Mouse (Mus musculus) c-Kit-positive CD71-positive TER-119-negative erythroid progenitor cells, embryonic 14.5 days (primary cell): ENCODE measurements at regions not wholly inside any gene's neighbourhood (a gene's known extent, or its start where the extent isn't known, plus 50 kb on each side); places are given as distances from the start of the nearest gene placed in this dataset.
A peak's percentile ranks its signal among the peaks of the same experiment; 100 is the strongest.

Experiments
- DNase-seq: peaks from one replicate; pipeline ENCODE4 v3.0.0-alpha.2; 2013; ENCODE audit warnings: low read depth

- no peak for DNase-seq
Observed at GRCm38 (mm10) chr4:124175531-124175930, 257.7 kb upstream of the 4930535I16Rik start.

DNA sequence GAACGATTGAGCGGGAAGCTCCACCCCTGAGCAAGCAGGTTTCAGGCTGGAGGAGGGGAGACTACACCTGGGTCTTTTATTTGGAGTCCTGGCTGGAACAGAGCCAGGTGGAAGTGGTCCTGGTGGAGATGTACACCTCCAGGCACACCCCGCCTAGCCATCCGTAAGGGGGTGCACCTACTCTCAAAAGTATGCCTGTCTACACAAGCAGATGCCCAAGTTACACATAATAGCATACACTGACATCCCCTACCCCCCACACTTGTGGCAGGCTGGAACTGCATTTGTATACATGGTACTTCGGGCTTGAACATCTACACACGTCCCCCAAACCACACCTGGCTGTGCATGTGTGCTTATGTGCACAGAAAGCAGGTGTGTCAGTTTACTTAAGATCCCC is 236.8 kb upstream of the 4930535I16Rik start:
- DNase-seq = no peak

DNA sequence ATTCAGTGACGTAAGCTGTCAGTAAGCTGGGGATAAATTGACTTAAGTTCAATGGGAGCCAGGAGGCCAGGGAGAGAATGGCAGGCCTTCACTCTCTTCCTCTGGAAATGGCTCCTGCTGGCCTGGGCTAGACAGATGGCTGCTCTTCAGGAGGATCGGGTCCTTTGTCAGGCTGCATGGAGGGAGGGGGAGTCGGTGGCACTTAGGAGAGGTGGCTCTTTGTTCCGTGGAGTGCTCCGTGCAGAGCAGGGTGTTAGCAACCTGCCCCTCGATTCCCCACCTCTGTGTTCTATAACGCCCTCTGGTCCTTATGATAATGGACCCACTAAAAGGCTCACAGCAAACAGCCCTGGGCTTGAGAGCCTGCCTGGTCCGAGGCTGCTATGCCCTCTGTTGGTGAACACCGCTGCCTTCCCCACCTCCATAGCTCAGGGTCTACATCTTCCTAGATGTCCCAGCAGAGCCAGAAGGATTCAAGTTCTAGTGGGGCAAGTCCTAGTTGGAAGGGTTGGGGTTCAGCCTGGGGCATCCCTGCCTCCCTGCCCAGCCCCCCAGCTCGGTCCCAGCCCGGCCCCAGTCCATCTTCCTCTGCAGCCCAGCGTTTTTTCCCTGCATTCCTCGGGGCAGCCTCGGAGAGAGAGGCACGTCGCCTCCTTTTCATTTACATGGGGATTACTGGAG is 232.1 kb upstream of the 4930535I16Rik start:
- DNase-seq = no peak

GRCm38 (mm10) chr4:124149037-124149436 is 231.2 kb upstream of the 4930535I16Rik start:
- no peak for DNase-seq

GRCm38 (mm10) chr4:124147276-124147675 is 229.5 kb upstream of the 4930535I16Rik start:
- no peak for DNase-seq

- no peak for DNase-seq
Observed at GRCm38 (mm10) chr4:124146135-124146534, 228.3 kb upstream of the 4930535I16Rik start.

- DNase-seq = no peak
Observed at GRCm38 (mm10) chr4:124143630-124144029, 225.8 kb upstream of the 4930535I16Rik start.

DNA sequence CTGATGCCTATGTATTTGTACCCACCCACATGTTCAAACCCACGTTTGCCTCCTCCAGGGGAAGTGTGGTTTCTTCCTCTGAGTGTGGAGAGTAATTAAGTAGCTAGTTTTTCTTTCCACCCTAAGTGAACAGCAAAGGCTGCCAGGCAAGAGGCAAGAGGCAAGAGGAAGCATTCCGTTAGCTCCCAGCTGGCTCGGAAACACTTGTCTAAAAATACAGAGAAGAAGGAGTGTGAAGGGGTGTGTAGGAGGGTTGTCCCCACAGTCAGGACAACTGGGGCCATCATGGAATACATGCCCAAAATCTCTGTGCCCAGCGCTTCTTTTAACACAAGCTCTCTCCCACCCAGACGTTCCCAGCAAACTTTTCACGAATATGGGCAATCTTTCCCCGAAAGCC is 225.4 kb upstream of the 4930535I16Rik start:
- DNase-seq = no peak

GRCm38 (mm10) chr4:124142083-124142482 is 224.3 kb upstream of the 4930535I16Rik start:
- peak; percentile 31 for DNase-seq

DNA sequence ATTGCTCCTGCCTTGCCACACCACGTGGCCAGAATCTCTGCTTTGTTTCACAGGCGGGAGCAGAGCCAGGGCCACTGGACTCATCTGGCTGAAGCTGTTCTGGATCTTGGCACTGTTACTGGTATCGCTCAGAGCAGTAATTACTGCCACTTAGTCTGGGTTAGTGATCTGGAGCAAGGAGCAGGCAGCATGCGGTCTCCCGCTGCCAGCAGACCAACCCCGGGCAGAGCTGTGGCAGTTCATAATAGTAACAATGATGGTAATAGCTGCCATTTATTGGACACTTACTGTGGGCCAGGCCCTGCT is 217.3 kb upstream of the 4930535I16Rik start:
- no peak for DNase-seq

DNA sequence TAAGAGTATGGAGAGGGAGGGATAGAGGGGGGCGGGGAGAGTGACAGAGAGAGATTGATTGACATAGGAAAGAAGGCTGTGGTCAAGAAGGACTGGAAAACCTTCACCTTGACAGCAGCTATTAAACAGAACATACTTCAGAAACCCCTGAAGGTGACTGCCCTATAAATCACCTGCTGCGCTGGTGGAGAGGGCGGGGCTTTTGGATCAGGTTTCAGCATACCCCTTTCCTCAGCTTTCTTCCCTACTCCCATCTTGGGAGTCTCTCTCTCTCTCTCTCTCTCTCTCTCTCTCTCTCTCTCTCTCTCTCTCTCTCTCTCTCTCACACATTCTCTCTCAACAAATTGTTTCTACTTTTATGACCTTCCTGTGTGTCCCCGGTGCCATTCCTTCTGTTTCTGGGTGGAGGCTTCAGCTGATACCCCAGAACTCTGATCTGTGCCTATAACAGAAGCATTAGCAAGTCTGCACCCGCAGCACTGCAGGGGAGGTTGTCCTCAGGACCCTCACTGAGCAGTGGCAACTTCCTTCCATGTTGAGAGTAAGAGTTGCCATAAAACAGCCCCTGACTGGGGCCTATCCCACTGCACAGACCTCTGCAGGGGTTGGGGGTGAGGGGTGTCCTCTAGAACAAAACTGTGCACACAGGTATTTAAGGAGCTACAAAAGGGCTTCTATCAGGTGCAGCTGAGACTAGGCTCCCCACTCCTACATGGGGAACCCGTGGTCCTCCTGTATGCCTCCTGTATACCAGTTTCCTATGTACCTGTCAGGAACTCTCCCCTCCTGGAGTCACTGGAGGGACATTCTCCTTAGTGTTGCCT is 216.7 kb upstream of the 4930535I16Rik start:
- DNase-seq = no peak

DNA sequence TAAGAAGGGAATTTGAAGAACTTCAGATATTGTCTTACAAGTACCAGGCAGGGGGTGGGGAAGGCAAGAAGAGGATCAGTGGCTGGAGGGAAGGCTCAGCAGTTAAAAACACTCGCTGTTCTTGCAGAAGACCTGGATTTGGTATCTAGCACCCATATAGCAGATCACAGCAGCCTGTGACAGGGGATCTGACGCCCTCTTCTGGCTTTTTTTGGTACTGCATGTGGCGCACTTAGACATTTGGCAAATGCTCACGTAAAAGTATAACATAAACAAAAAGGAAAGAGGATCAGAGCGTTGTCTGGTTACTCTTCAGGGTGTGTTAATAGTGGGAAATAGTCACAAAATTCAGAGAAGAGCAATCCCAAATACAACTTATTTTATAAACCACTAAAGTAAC is 213.1 kb upstream of the 4930535I16Rik start:
- DNase-seq = no peak

DNA sequence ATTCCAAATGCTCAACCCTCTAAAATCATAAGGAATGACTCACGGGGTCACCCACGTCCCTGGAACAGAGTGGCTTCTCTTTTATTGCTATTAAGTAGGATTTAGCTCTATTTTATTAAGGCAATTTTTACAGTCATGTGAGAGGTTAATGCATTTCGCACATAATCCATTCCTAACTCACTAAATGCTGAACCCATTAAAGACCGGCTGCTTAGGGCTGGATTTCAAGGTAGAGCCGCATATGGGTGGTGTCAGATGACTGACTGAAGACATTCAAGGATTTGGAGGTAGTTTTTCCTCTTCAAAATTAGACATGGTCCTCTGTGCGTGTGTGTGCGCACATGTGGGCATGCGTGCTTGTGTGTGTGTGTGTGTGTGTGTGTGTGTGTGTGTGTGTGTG is 208.4 kb upstream of the 4930535I16Rik start:
- no peak for DNase-seq

DNA sequence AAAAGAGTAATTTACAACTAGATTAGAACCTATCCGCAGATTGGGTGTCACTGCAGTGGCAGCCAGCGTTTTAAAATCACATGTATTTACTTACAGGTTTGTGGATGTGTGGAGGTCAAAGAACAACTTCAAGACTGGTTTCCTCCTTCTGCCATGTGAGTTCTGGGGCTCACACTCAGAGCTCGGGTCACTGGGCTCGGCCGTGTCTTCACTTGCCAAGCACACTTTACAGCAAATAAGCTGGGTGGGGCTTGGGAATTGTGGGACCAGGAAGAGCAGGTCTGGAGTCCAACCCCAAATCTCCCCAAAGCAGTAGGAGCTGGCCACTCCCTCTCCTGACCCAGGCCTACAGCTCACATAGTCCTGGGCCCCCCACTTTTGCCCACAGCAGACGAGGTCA is 202.5 kb upstream of the 4930535I16Rik start:
- no peak for DNase-seq

DNA sequence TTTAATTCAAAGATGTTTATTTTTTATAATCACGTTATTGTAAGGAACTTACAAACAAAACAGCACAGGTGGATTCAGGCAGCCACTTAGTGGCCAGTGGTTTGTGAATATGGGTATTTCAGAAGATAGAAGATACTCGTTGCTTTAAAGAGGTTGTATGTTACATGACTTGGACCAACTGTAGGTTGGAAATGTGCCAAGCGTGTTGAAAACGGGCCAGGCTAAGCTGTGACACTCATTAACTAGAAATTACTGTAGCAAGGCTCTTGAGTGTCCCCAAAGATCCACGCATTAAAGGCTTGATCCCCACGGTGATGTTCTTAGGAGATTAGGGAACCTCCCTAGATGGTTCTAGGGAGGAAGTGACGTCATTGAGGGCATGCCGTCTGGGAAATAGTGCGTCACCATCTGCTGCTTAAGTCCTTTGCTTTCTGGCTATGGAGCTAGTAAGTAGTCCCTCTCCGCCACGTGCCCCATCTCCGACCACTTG is 196.1 kb upstream of the 4930535I16Rik start:
- no peak for DNase-seq

GRCm38 (mm10) chr4:124110705-124111104 is 192.9 kb upstream of the 4930535I16Rik start:
- DNase-seq = peak; percentile 2

GRCm38 (mm10) chr4:124109371-124109770 is 191.5 kb upstream of the 4930535I16Rik start:
- no peak for DNase-seq

GRCm38 (mm10) chr4:124102684-124103083 is 184.9 kb upstream of the 4930535I16Rik start:
- DNase-seq = no peak

DNA sequence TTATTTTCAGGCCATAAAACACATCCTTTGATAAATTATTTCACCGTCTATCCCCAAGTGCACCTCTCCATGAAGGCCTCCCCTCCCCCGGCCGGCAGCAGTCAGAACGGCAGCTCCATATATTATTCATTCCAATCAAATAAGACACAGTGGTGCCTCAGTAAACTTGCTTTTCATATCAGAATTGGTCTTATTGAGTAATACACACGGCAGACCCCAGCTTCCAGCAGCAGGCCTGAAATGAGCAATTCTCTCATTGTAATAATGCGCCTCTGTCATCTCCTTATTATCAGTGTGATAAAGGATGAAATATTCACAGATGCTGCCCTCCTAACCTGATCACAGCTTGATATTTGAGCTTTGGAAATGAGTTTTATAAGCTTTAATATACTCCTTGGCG is 169.0 kb upstream of the 4930535I16Rik start:
- no peak for DNase-seq

DNA sequence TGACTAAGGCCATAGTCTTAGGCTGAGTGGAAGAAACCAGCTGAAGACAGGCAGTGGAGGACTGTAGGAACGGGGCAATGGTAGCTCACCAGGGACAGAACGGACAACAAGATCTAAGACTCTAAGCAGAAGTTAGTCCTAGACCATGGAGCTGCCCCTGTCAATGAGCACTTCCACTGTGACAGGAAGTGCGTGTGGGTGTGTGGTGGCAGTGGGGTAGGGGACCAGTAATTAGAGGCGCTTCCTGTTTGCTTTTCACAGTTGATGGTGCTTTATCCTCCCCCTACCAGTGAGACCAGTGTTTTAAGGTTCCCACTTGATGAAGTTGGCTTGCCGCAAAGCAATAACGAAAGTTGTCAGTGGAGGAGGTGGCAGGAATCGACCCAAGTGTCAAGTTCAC is 168.4 kb upstream of the 4930535I16Rik start:
- no peak for DNase-seq

DNA sequence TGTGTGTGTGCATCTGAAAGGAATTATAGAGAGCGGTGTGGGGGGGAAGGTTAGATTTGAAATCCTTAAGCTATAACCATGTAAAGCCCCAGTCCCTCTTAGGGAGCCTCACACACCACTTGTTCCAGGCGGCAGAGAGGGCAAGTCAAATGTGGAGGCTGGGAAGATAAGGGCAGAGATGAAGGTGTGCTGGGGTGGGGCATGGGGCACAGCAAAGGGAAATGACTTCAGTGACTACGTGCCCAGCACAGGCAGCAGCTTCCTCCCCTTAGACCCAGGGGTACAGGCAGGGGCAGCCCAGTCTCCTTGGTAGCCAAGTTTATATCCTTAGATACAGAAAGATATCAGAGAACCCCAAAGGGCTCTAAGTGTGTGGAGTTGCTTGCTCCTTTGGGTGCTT is 161.8 kb upstream of the 4930535I16Rik start:
- no peak for DNase-seq

DNA sequence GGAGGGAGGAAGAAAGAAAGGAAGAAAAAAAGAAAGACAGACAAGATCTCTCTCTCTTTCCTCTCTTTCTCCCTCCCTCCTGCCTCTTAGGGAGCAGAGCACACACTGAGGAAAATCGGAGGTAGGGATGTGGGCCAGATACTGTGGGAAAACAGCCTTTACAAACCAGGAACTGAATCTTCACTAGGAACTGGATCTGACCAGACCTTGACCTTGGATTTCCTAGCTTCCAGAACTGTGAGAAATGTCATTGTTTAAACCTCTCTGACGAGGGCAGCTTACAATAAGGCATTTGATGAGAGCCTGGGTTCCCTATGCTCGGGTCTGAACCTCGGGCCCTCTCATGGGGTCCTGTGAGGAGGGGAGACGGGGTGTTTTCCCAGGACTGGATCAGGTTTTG is 157.7 kb upstream of the 4930535I16Rik start:
- no peak for DNase-seq

GRCm38 (mm10) chr4:124073646-124074045 is 155.8 kb upstream of the 4930535I16Rik start:
- no peak for DNase-seq

- DNase-seq = no peak
Observed at GRCm38 (mm10) chr4:124064601-124065000, 146.8 kb upstream of the 4930535I16Rik start.
